Mouse (Mus musculus) limb, embryonic 12.5 days (tissue): ENCODE measurements around the gene Selenos. TPM values are rescaled to one million over a fixed set of nuclear protein-coding genes. Genes with fewer than 3 reads are reported as not detected.

ENCODE experiments used
- ATAC-seq: fragments of 200-750 bp; cut with Nextera tagmentation; 2 replicates; pipeline ENCODE4 v1.8.0; 2017; ENCODE audit warnings: low read depth, moderate TSS enrichment; ENCODE audit not compliant: insufficient number of reproducible peaks, insufficient read depth, low FRiP score, low TSS enrichment
- H3K27ac ChIP-seq: fragments of 300-500 bp; sonication (generic); 2 replicates; pipeline ENCODE4 v1.5.1; 2016; ENCODE audit warnings: mild to moderate bottlenecking, moderate library complexity
- H3K27me3 ChIP-seq: fragments of 300-500 bp; sonication (generic); 2 replicates; pipeline ENCODE4 v1.6.1; 2016; ENCODE audit warnings: mild to moderate bottlenecking, moderate library complexity
- H3K36me3 ChIP-seq: fragments of 300-500 bp; sonication (generic); 2 replicates; pipeline ENCODE4 v1.6.1; 2016; ENCODE audit warnings: mild to moderate bottlenecking, moderate library complexity
- H3K4me1 ChIP-seq: fragments of 300-500 bp; sonication (generic); replicated peaks from 2 replicates; pipeline ENCODE4 v1.6.1; 2016
- H3K4me2 ChIP-seq: fragments of 300-500 bp; sonication (generic); 2 replicates; pipeline ENCODE4 v1.6.1; 2016; ENCODE audit warnings: mild to moderate bottlenecking, moderate library complexity
- H3K4me3 ChIP-seq: fragments of 300-500 bp; sonication (generic); replicated peaks from 2 replicates; pipeline ENCODE4 v1.5.1; 2016; ENCODE audit warnings: mild to moderate bottlenecking
- H3K9ac ChIP-seq: fragments of 300-500 bp; sonication (generic); replicated peaks from 2 replicates; pipeline ENCODE4 v1.6.1; 2016; ENCODE audit warnings: mild to moderate bottlenecking, moderate library complexity
- H3K9me3 ChIP-seq: fragments of 300-500 bp; sonication (generic); 2 replicates; pipeline ENCODE4 v1.6.1; 2016; ENCODE audit warnings: mild to moderate bottlenecking, moderate library complexity
- WGBS: fragments of 180-500 bp; shearing (Covaris S2); methylation state at CpG from one replicate; pipeline ENCODE4 v1.1.7; 2016; 5-methylcytosine and 5-hydroxymethylcytosine counted together
- polyA plus RNA-seq: library from polyadenylated mRNA; unstranded; fragments of >200 nt; fragmentation: Nextera tagmentation; extraction: Ambion mirVana; gene quantifications from 2 replicates; pipeline ENCODE4 v1.2.1, GENCODE M21; 2016

Gene Selenos
- polyA plus RNA-seq, 1 experiment from 2014 or later, result 87.0 TPM

DNA sequence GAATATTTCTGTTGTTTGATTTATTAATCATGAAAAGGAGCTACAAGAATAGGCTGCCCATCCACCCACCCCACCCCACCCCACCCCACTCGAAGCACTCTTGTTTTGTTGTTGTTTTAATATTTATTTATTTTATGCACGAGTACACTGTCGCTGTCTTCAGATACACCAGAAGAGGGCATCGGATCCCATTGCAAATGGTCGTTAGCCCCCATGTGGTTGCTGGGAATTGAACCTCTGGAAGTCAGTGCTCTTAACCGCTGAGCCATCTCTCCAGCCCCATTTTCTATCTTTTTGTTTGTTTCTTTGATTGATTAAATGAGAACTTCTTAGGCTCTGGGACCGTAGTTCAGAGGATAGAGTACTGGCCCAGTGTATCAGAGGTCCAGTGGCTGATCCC, 28.5 kb downstream of the Selenos start:
- WGBS, result 20% methylated on average over 7 of the region's 7 CpGs
- H3K27ac ChIP-seq, result no peak overlapping the region
- peaks cover 5% of the 10 kb centered on the region; the same call in 1 of the 2 replicates for H3K36me3 ChIP-seq
- H3K4me2 ChIP-seq, result no peak overlapping the region
- ATAC-seq, result no peak
- H3K9ac ChIP-seq, result no peak overlapping the region
- peaks cover 26% of the 10 kb centered on the region for H3K4me1 ChIP-seq
- no peaks in the 10 kb centered on the region for H3K27me3 ChIP-seq
- no peaks in the 10 kb centered on the region for H3K9me3 ChIP-seq
- no peak overlapping the region for H3K4me3 ChIP-seq

DNA sequence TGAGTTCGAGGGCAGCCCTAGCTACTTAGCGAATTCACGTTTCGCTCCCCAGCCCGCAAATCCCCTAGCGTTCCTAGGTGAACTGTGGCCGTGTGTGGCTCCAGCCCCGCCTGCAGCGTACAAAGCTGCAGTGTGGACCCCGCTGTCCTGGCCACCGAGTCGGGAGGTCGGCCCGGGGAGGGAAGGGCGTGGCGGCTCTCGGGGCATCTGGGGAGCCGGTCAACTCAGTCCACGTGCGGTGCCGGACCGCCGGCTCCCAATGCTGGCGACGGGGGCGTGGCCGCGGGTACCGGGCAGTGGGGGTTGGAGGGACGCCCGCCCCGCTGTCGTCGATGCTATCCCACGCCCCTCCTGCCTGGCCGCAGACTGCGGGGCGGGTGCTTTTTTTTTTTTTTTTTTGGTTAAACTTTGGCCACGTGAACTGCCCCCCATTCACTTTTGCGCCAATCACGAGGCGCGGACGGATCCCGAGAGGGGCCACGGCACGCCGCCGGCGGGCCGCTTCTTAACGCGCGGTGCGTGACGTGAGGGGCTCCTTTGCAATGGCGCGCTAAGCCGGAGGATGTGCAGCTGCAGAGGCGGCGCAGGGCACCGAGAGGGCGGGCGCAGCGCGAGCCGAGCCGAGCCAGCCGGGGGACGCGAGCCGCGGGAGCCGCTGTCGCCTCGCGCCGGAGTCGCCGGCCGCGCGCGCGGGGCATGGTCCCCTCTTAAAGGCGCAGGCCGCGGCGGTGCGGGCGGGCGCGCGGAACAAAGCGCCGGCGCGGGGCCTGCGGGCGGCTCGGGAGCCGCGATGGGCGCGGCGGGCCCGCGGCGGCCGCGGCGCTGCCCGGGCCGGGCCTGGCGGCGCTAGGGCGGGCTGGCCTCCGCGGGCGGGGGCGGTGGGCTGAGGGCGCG, 29.8 kb downstream of the Selenos start, which contains the start of gene Chsy1:
Gene Chsy1 (plus strand): TSS at position 555 of the 894 bp plus-strand sequence.
- Histone ChIP-seq H3K27ac (peak within 1 kb of the TSS; percentile 95), H3K36me3 (peaks cover 5% of the 10 kb centered on the region; the same call in 1 of the 2 replicates), H3K4me3 (peak within 1 kb of the TSS; percentile 96), H3K27me3 (no peaks in the 10 kb centered on the region), H3K4me1 (peaks cover 34% of the 10 kb centered on the region), H3K9me3 (no peaks in the 10 kb centered on the region), H3K4me2 (peak within 1 kb of the TSS; percentile 82), H3K9ac (peak within 1 kb of the TSS; percentile 98)
- peak; percentile 86 for ATAC-seq
- WGBS, result under 1% methylated on average over 107 of the region's 123 CpGs

DNA sequence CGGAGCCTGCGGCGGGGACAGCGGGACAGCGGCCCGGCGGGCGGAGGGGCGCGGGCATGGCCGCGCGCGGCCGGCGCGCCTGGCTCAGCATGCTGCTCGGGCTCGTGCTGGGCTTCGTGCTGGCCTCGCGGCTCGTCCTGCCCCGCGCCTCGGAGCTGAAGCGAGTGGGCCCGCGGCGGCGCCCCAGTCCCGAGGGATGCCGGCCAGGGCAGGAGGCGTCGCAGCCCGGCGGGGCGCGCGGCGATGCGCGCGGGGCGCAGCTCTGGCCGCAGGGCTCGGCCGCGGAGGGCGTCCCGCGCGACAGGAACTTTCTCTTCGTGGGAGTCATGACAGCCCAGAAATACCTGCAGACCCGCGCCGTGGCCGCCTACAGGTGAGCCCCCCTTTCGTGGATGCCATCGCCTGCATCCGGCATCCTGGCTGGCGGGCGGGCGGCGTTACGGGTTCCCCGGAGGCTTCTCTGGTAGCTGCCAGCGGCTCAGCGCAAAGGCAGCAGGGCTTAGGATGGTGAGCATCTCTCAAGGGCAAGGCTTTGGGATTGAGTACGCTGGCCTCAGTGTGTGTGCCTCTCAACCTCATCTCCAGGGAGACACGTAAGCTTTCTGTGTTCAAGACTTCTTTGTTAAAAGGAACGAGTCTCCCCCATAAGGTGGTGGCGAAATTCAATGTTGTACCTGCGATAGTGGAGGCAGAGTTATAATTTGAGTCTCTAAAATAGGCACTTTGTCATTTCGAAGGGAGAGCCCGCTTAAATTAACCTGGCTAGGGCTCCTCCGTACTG, 30.6 kb downstream of the Selenos start:
- H3K36me3 ChIP-seq, result peaks cover 11% of the 10 kb centered on the region; the same call in 1 of the 2 replicates
- under 1% methylated on average over 52 of the region's 77 CpGs for WGBS
- peaks cover 36% of the 10 kb centered on the region for H3K4me1 ChIP-seq
- peak overlapping the region; percentile 96 for H3K4me3 ChIP-seq
- peak overlapping the region; percentile 98 for H3K9ac ChIP-seq
- no peaks in the 10 kb centered on the region for H3K9me3 ChIP-seq
- H3K27ac ChIP-seq, result peak overlapping the region; percentile 92
- H3K27me3 ChIP-seq, result no peaks in the 10 kb centered on the region
- peak overlapping the region; percentile 75 for H3K4me2 ChIP-seq
- peak; percentile 32 for ATAC-seq

DNA sequence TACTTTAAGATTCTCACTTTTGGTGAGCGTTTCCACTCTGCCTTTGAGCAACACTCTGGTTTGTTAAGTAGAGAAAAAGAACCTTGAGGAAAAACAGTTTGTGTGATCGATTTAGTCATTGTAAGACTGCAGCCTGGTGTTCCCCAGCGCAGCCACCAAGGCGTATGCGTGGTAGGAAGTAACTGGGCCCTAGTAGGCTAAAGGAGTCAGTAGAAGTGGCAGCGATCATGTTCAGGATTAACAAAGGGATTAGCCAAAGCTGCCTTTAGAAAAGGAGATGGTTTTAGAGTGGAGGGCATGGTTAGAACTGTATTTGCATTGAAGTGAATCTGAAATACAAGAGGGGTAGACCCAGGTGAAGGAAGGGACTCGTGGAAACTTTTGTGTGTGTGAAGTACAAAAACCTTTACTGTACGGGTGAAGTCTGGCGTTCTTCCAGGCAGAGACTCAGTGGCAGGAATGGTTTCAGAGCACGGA, 31.2 kb downstream of the Selenos start:
- Histone ChIP-seq H3K36me3 (peaks cover 11% of the 10 kb centered on the region; the same call in 1 of the 2 replicates), H3K4me2 (peak overlapping the region; percentile 75), H3K4me3 (peak overlapping the region; percentile 96), H3K4me1 (peaks cover 34% of the 10 kb centered on the region), H3K9ac (peak overlapping the region; percentile 98), H3K27me3 (no peaks in the 10 kb centered on the region), H3K27ac (peak overlapping the region; percentile 92), H3K9me3 (no peaks in the 10 kb centered on the region)
- 4% methylated on average over 10 of the region's 10 CpGs for WGBS
- ATAC-seq, result no peak

DNA sequence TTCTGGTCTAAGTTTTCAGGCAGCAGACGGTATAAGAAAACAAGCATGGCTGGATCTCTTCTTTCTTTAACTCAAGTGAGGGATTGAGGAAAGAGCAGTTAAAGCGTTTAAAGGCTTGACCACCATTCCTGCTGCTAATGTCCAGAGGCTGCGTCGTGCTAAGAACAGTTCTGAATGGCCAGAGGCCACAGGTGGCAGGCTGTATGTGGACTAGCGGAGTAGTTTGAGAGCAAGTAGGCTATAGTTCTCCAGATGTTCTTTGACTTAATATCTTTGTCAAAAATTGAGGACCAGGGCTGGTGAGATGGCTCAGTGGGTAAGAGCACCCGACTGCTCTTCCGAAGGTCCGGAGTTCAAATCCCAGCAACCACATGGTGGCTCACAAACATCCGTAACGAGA, 31.8 kb downstream of the Selenos start:
- ATAC-seq, result no peak
- Histone ChIP-seq H3K27ac (peak overlapping the region; percentile 92; the same call in 1 of the 2 replicates), H3K9ac (peak overlapping the region; percentile 98), H3K36me3 (peaks cover 11% of the 10 kb centered on the region; the same call in 1 of the 2 replicates), H3K4me1 (peaks cover 35% of the 10 kb centered on the region), H3K4me2 (peak overlapping the region; percentile 75), H3K4me3 (peak overlapping the region; percentile 96), H3K27me3 (no peaks in the 10 kb centered on the region), H3K9me3 (no peaks in the 10 kb centered on the region)
- 55% methylated on average over 10 of the region's 10 CpGs for WGBS

DNA sequence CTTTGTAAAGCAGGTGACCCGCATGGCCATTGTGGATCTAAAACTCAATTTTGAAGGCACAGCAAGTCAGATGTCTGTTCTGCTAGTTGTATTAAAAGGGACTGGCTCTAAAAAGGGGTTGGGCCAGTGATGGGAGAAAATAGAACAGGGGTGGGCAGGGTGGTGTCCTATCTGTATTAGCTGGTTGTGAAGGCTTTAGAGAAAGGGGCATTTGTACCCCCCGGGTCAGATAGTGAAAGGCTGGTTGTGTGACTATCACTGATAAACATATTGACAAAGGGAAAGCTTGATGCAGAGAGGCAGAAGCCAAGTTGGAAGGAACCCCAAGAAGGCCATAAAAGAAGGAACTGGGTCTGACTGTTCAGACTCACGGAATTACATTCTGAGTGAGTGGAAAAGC, 34.1 kb downstream of the Selenos start:
- Histone ChIP-seq H3K4me2 (no peak overlapping the region), H3K9ac (no peak overlapping the region), H3K4me3 (no peak overlapping the region), H3K27me3 (no peaks in the 10 kb centered on the region), H3K27ac (no peak overlapping the region), H3K36me3 (peaks cover 16% of the 10 kb centered on the region; the same call in 1 of the 2 replicates), H3K9me3 (no peaks in the 10 kb centered on the region), H3K4me1 (peaks cover 40% of the 10 kb centered on the region)
- 97% methylated on average over 3 of the region's 3 CpGs for WGBS
- no peak for ATAC-seq

DNA sequence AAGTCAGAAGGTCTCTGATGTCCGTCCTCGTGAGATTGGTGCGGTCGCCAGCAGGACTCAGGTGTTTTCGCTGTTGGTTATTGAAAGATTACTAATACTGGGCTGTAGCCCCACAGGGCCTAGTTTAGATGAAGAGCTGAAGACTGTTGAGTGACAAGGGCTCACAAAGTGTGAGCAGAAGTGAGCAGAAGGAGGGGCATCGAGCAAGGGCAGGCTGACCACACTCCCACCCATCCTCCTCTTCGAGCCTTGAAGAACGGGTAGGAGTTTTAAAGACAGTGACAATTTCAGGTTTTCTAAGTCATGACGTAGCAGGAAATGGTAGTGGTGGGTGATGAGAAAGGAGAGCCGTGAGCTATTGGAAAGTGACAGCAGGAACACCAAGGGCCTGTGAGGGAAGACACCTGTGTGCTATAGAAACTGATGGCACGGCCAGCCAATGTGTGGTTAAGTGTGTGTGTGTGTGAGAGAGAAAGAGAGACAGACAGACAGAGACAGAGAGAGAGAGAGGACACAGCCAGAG, 36.4 kb downstream of the Selenos start:
- 85% methylated on average over 11 of the region's 11 CpGs for WGBS
- Histone ChIP-seq H3K36me3 (peaks cover 16% of the 10 kb centered on the region; the same call in 1 of the 2 replicates), H3K9me3 (no peaks in the 10 kb centered on the region), H3K9ac (no peak overlapping the region), H3K27me3 (no peaks in the 10 kb centered on the region), H3K27ac (no peak overlapping the region), H3K4me3 (no peak overlapping the region), H3K4me1 (peaks cover 50% of the 10 kb centered on the region), H3K4me2 (no peak overlapping the region)
- no peak for ATAC-seq

DNA sequence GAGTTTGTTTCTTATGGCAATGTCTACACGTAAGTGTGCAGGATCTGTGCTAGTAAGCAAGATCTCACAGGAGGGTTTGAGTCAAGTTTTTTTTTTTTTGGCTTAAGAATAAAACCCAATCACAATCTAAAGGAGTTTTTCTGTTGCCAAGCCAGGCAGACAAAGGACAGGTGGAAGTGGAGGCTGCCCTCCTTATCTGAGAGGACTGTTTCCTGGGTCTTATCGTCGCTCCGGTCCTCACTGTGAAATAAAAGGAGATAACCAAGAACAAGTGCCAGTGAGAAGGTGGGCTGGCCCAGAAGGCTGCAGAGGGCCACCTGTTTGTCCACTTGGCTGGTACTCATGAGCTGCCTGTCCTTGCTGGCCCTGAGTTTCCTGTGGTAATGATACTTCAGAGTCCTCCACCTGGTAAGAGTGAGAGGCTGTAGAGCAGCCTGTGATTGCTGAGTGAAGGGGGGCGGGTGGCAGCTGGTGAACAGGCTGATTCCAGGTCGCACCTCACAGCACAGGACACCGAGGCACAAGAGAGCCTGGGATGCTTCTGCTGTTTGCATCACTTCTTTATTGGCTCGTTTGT, 37.5 kb downstream of the Selenos start:
- 65% methylated on average over 8 of the region's 8 CpGs for WGBS
- Histone ChIP-seq H3K27me3 (no peaks in the 10 kb centered on the region), H3K9me3 (no peaks in the 10 kb centered on the region), H3K4me3 (no peak overlapping the region), H3K36me3 (peaks cover 16% of the 10 kb centered on the region; the same call in 1 of the 2 replicates), H3K4me2 (no peak overlapping the region), H3K27ac (no peak overlapping the region), H3K4me1 (peaks cover 51% of the 10 kb centered on the region), H3K9ac (no peak overlapping the region)
- ATAC-seq, result no peak

DNA sequence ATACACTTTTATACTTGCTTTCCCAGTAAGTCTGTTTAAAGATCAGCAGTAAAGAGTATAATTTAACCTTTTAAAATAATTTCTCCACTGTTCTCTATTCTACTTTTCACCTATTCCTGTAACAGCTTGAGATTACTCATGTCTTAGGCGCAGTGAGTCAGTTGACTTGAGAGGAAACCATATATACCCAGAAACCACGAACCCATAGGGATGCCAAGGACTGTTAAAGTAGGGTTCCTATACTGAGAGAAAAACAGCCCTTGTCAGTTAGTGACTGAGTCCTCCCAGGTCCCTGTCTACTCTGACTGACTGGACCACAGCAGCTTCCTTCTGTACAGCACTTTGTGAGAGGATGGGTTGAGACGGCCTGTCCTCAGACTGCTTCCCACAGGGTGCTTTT, 38.6 kb downstream of the Selenos start:
- peaks cover 11% of the 10 kb centered on the region; the same call in 1 of the 2 replicates for H3K36me3 ChIP-seq
- no peak for ATAC-seq
- H3K27ac ChIP-seq, result no peak overlapping the region
- no peak overlapping the region for H3K9ac ChIP-seq
- H3K9me3 ChIP-seq, result no peaks in the 10 kb centered on the region
- H3K4me1 ChIP-seq, result peaks cover 44% of the 10 kb centered on the region
- WGBS, result 86% methylated on average over 3 of the region's 3 CpGs
- H3K27me3 ChIP-seq, result no peaks in the 10 kb centered on the region
- no peak overlapping the region for H3K4me2 ChIP-seq
- no peak overlapping the region for H3K4me3 ChIP-seq

DNA sequence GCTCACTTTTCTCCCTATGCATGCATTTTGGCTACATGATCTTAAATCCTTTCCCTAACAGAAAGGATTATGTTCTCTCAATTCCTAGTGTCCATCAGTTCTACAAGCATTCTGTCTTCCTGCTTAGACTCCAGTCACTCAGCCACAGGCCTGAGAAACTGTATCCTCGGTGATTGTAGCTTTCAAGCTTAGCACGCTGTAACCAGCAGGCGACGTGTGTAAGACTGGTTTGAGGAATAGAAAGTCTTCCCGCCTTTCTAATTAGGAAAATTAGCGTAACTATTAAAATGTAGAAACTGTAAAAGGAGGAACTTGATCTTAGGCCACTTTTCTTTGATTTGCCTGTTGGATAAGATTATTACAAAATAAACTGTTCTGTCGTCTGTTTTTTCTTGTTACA, 39.3 kb downstream of the Selenos start:
- H3K4me3 ChIP-seq, result no peak overlapping the region
- no peak for ATAC-seq
- H3K9me3 ChIP-seq, result no peaks in the 10 kb centered on the region
- no peaks in the 10 kb centered on the region for H3K27me3 ChIP-seq
- no peak overlapping the region for H3K9ac ChIP-seq
- H3K4me1 ChIP-seq, result peaks cover 37% of the 10 kb centered on the region
- H3K36me3 ChIP-seq, result peaks cover 11% of the 10 kb centered on the region; the same call in 1 of the 2 replicates
- 76% methylated on average over 7 of the region's 7 CpGs for WGBS
- no peak overlapping the region for H3K27ac ChIP-seq
- no peak overlapping the region for H3K4me2 ChIP-seq
